Mouse (Mus musculus) forebrain, embryonic 10.5 days (tissue): ENCODE measurements around the gene Gcgr. TPM values are rescaled to one million over a fixed set of nuclear protein-coding genes. Genes with fewer than 3 reads are reported as not detected.
A peak's percentile ranks its signal among the peaks of the same experiment; 100 is the strongest.

Experiments
- DNase-seq: peaks from one replicate; pipeline ENCODE4 v3.0.0-alpha.2; 2017; ENCODE audit warnings: low spot score; ENCODE audit errors: extremely low spot score
- H3K27ac ChIP-seq: fragments of 300-500 bp; sonication (generic); 2 replicates; pipeline ENCODE4 v1.5.1; 2016; ENCODE audit warnings: mild to moderate bottlenecking
- H3K27me3 ChIP-seq: fragments of 300-500 bp; sonication (generic); 2 replicates; pipeline ENCODE4 v1.6.1; 2016; ENCODE audit warnings: mild to moderate bottlenecking; ENCODE audit not compliant: poor library complexity, severe bottlenecking
- H3K36me3 ChIP-seq: fragments of 300-500 bp; sonication (generic); replicated peaks from 2 replicates; pipeline ENCODE4 v1.6.1; 2016; ENCODE audit warnings: mild to moderate bottlenecking, moderate library complexity
- H3K4me1 ChIP-seq: fragments of 300-500 bp; sonication (generic); 2 replicates; pipeline ENCODE4 v1.6.1; 2016
- H3K4me3 ChIP-seq: fragments of 300-500 bp; sonication (generic); 2 replicates; pipeline ENCODE4 v1.5.1; 2016; ENCODE audit warnings: mild to moderate bottlenecking, moderate library complexity
- H3K9me3 ChIP-seq: fragments of 300-500 bp; sonication (generic); 2 replicates; pipeline ENCODE4 v1.6.1; 2016; ENCODE audit warnings: mild to moderate bottlenecking, moderate library complexity
- WGBS: fragments of 180-500 bp; shearing (Covaris S2); methylation state at CpG from one replicate; pipeline ENCODE4 v1.1.7; 2016; 5-methylcytosine and 5-hydroxymethylcytosine counted together
- polyA plus RNA-seq: library from polyadenylated mRNA; unstranded; fragments of >200 nt; fragmentation: Nextera tagmentation; extraction: Ambion mirVana; gene quantifications from 2 replicates; pipeline ENCODE4 v1.2.1, GENCODE M21; 2016

Gene Gcgr
- polyA plus RNA-seq, 1 experiment from 2014 or later = 0.16 TPM

DNA sequence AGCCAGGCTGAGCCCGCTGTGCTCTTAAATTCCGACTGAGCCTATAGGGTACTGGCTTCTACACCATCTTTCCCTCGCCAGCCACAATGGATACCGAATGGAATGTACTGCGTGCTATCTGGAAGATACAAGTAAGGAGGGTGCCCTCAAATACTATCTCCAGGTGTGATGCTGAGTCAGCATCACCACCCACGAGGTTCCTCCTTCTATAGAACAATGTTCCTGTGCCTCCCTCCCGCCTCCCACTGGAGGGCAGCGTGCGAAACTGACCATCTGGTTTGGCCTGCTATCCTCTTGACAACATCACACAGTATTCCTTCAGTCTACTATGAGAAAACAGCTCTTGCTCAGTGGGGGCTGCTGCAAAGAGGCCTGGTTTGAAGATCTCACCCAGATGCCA is 34.6 kb downstream of the Gcgr start:
- H3K4me1 ChIP-seq = no peaks in the 10 kb centered on the region
- no peaks in the 10 kb centered on the region for H3K9me3 ChIP-seq
- peaks cover 99% of the 10 kb centered on the region for H3K36me3 ChIP-seq
- no peaks in the 10 kb centered on the region for H3K27me3 ChIP-seq
- no peak for DNase-seq
- 90% methylated on average over 9 of the region's 9 CpGs for WGBS
- no peak overlapping the region for H3K27ac ChIP-seq
- H3K4me3 ChIP-seq = no peak overlapping the region

DNA sequence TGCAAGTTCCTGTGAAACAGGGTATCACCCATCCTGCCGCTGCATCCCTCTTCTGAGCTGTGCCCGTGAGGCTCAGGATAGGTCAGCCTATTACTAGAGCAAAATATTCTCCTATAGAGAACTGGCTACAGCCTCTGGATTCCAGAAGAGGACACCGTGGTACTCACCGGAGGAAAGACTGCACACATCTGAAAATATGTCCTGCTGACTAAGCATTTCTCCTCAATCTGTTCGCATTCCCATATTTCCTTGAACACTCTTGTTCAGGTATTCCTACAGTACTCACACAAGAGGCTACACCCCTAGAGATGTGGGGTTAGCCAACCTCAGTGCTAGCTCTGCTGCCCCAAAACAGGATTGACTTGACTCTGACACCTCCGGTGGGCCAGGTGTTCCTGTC is 37.8 kb downstream of the Gcgr start:
- Histone ChIP-seq H3K27me3 (no peaks in the 10 kb centered on the region), H3K36me3 (peaks cover 82% of the 10 kb centered on the region), H3K4me3 (no peak overlapping the region), H3K27ac (no peak overlapping the region), H3K4me1 (peaks cover 17% of the 10 kb centered on the region), H3K9me3 (no peaks in the 10 kb centered on the region)
- 96% methylated on average over 6 of the region's 6 CpGs for WGBS
- no peak for DNase-seq

DNA sequence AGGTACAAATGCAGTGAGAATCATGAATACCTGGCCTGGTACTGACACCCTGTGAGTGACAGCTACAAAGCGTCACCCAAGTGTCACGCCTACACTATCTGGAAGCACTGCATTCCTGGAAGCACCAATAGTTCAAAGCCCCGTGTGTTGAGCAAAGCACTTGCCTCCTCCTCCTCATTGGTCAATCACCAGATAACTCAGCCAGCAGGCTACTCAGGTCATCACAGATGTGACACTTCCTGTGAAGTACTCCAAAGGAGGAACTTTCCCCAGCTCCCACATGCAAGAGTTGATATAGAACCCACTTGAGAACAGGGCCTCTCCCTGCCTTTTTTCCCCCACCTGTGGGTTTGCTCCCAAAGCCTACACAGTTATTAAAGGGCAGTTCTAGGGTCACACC is 40.6 kb downstream of the Gcgr start:
- WGBS = 88% methylated on average over 3 of the region's 3 CpGs
- Histone ChIP-seq H3K36me3 (peaks cover 55% of the 10 kb centered on the region), H3K27me3 (no peaks in the 10 kb centered on the region), H3K27ac (no peak overlapping the region), H3K4me1 (peaks cover 30% of the 10 kb centered on the region), H3K4me3 (peak overlapping the region; percentile 95), H3K9me3 (no peaks in the 10 kb centered on the region)
- DNase-seq = no peak

DNA sequence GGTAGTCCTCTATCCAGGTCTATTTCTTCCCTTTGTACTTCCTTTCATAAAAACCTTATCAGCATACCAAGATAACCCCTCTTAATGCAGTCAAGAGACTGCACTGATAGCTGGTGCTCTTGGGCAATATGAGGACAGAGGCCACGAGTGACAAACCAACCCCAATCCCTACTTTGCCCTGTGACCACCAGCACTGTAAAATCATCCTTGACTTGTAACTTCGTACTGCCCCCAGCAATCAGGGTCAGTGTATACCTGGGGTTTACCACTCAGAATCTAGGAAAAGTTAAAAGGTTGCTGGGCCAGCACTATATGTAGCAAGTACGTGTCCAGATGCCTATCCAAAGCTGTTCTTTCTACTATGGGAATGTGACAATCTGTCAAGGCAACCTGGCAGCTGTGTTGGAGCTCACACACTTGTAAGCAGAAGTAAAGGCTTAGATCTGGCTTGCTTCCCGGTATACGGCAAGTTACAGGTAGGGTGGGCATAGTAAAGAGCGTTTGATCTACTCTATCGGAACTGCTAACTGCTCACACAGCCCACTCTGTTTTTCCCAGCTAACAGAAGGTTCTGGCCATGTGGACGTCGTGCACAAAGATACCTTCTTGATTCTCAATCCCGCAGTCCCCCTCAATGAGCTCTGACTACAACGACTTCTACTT is 41.4 kb downstream of the Gcgr start:
- H3K4me3 ChIP-seq = peak overlapping the region; percentile 95
- WGBS = 20% methylated on average over 11 of the region's 11 CpGs
- peak overlapping the region; percentile 95 for H3K27ac ChIP-seq
- no peaks in the 10 kb centered on the region for H3K9me3 ChIP-seq
- H3K36me3 ChIP-seq = peaks cover 54% of the 10 kb centered on the region
- H3K27me3 ChIP-seq = no peaks in the 10 kb centered on the region
- no peak for DNase-seq
- H3K4me1 ChIP-seq = peaks cover 30% of the 10 kb centered on the region

DNA sequence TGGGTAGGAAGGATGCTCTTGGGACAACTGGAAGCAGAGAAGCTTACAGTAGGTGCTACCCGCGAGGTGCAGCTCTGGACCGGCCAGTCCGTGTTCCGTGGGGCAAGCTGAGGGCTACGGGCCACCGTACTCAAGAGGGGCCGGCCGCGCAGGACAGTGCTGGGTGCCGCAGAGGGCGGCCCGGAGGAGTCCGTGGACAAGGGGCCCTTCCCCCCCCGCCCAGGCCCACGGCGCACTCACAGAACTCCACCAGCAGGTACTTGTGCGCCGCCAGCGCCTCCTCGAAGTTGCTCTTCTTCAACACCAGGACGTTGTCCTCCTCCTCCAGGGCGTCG is 41.9 kb downstream of the Gcgr start:
- DNase-seq = no peak

DNA sequence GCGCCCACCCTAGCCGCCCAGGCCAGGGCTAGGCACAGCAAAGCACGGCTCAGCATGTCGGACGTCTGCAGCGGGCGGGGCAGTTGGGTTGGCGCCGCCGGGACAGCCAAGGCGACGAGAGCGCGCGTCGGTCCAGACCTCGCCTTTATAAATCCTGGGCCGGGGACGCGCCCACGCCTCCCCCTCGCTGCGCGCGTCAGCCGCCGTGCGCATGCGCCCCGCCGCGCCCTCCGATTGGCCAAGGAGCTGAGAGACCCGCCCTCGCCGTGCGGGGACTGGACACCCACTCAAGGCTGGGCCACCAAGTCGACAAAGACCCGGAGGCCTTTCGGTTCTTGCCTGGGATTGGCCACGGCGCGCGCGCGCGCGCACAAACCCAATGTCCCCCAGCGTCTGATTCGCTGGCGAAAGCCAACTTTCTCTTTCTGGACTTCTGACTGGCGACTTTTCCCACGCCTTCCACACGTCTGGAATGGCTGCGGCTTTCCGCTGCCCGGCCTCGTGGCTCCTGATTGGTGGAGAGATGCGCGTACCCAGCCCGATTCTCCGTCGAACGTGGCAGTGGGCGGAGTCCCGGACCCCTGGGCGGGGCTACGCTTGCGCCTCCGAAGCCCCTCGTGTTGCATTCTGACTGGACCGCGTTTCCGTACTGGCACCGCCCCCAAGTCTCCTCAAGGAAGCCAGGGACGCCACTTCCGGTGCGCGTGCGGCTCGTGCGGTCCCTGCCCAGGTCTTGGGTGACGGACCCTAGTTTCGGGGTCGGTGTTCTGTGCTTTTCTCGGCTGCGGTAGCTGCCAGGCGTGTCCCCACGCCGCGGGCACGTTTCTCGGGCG is 42.5 kb downstream of the Gcgr start, which contains the start of gene P4hb:
P4hb (minus strand) TSS at position 502 of the 833 bp plus-strand sequence.
- H3K27ac ChIP-seq = peak within 1 kb of the TSS; percentile 95
- DNase-seq = peak; percentile 99
- peak within 1 kb of the TSS; percentile 95 for H3K4me3 ChIP-seq
- under 1% methylated on average over 94 of the region's 94 CpGs for WGBS
- H3K27me3 ChIP-seq = no peaks in the 10 kb centered on the region
- no peaks in the 10 kb centered on the region for H3K9me3 ChIP-seq
- H3K4me1 ChIP-seq = peaks cover 32% of the 10 kb centered on the region
- peaks cover 54% of the 10 kb centered on the region for H3K36me3 ChIP-seq

More for the DNA sequence above, 41.9 kb downstream of the Gcgr start:
- under 1% methylated on average over 24 of the region's 24 CpGs for WGBS
- Histone ChIP-seq H3K4me1 (peaks cover 30% of the 10 kb centered on the region), H3K9me3 (no peaks in the 10 kb centered on the region), H3K36me3 (peaks cover 54% of the 10 kb centered on the region), H3K27me3 (no peaks in the 10 kb centered on the region), H3K27ac (peak overlapping the region; percentile 95), H3K4me3 (peak overlapping the region; percentile 95)

DNA sequence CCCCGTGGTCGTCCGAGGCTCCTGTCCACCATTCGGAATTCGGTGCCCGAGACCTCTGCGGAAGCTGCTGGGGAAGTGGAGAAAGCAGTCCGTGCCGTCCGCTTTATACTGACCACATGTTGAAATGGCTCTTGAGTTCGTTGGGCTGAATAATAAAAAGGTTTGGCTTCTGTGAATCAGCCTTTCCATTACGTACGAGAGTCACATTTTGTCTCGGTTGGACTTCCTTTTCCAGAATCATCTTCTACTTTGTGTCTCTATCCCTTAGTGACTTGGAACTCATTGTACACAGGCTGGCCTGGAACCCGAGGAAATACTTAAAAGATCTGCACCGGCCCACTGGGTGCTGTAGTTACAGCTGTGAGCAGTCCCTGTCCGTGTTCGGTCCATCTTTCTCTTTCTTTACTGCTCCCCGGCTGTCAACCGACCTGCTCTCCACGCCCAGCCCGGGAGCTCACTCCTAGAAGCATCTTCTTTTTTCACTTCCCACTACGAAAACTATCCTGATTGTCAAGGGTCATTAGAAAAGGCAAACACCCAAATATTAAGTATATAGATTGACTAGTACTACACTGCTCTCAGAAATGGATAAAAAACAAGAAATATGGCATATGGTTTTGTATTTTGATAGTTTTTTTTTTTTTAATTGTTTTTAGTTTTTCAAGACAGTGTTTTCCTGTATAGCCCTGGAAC is 43.2 kb downstream of the Gcgr start:
- no peak for DNase-seq
- no peaks in the 10 kb centered on the region for H3K9me3 ChIP-seq
- WGBS = 1% methylated on average over 23 of the region's 23 CpGs

DNA sequence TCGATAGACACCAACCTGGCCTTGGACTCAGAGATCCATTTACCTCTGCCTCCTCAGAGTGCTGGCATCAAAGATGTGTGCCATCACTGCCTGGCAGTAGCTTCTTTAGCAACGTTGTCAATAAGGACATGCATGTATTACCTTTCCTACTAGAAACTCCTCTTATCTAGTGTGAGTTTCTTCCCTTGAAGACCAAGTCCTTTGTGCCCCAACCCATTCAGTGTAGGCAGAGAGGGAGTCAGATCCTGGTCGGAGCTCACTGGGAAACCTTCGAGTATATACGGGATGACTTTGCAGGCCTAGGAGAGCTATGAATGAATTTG is 43.7 kb downstream of the Gcgr start:
- Histone ChIP-seq H3K27me3 (no peaks in the 10 kb centered on the region), H3K27ac (peak overlapping the region; percentile 95), H3K36me3 (peaks cover 55% of the 10 kb centered on the region), H3K9me3 (no peaks in the 10 kb centered on the region), H3K4me3 (peak overlapping the region; percentile 95), H3K4me1 (peaks cover 45% of the 10 kb centered on the region)
- DNase-seq = no peak
- 59% methylated on average over 5 of the region's 5 CpGs for WGBS

More for the DNA sequence above, 43.2 kb downstream of the Gcgr start:
- Histone ChIP-seq H3K4me3 (peak overlapping the region; percentile 95), H3K27me3 (no peaks in the 10 kb centered on the region), H3K27ac (peak overlapping the region; percentile 95), H3K4me1 (peaks cover 40% of the 10 kb centered on the region), H3K36me3 (peaks cover 54% of the 10 kb centered on the region)

DNA sequence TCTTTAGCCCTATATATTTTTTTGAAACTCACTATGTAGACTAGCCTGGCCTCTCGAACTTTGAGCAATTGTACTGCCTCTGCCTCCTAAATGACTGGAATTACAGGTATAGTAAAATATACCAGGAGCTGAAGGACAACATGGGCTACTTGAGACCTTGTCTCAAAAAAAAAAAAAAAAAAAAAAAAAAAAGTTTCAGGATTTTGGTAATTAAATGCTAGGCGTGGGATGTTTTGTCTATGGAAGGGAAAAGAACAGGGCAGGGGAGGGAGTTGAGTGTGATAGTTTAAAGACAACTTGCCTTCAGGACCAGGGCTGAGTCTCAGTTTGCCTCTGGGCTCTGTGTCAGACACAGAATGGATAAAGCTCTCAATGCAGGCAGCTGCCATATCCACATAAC is 44.5 kb downstream of the Gcgr start:
- 77% methylated on average over 2 of the region's 2 CpGs for WGBS
- Histone ChIP-seq H3K4me3 (peak overlapping the region; percentile 95), H3K9me3 (no peaks in the 10 kb centered on the region), H3K36me3 (peaks cover 55% of the 10 kb centered on the region), H3K27ac (0 out of 2 replicates have a peak overlapping the region, but pooled peaks have one; percentile 95), H3K4me1 (peaks cover 53% of the 10 kb centered on the region), H3K27me3 (no peaks in the 10 kb centered on the region)
- no peak for DNase-seq

DNA sequence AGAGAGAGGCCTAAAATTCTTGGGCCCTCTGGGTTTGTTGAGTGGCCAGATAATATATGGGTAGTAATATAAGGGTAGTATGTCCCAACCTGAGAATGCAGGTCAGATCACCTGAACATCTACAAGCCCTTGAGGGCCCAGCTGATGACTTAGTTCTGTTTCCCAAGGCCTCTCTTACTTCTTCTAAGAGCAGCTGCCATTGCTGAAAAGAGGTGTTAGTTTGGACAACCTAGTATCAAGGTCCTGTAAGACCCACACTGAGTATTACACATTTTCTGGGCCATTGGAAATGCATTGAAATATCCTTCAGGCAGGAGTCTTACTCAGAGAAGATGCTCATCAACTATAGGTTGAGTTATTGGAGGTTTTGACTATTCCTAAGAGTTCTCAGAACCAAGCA is 45.4 kb downstream of the Gcgr start:
- no peak for DNase-seq
- Histone ChIP-seq H3K4me1 (peaks cover 55% of the 10 kb centered on the region), H3K27ac (no peak overlapping the region), H3K27me3 (no peaks in the 10 kb centered on the region), H3K36me3 (peaks cover 50% of the 10 kb centered on the region), H3K4me3 (no peak overlapping the region), H3K9me3 (no peaks in the 10 kb centered on the region)

DNA sequence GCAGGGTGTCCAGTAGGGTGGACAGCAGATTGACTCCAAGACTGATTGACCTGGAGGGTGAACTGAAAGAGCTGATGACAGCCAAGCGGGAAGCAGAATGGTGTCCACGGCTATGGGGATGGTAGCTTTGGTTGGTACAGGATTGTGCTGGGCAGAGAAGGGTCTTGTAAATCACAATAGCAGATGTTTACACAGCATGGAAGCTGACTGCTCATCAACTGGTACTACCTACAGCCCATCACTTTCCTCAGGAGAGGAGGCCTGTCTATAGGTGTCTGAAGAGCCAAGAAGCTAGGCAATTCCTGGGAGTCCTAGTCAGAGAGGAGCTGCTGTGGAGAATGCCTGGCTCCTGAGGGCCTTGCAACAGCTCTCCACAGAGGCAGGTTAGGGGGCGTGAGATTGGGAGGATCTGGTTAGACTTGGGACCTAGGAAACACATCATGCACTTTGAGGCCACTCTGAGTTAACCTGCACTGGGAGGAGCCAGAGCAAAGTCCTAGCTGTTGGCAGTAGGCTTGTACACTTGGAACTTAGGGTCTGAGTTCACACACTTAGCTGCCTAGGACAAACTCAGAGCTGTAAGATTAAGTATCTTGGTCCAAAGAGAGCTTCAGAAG is 46.0 kb downstream of the Gcgr start:
- 90% methylated on average over 3 of the region's 3 CpGs for WGBS
- H3K9me3 ChIP-seq = no peaks in the 10 kb centered on the region
- no peak for DNase-seq

DNA sequence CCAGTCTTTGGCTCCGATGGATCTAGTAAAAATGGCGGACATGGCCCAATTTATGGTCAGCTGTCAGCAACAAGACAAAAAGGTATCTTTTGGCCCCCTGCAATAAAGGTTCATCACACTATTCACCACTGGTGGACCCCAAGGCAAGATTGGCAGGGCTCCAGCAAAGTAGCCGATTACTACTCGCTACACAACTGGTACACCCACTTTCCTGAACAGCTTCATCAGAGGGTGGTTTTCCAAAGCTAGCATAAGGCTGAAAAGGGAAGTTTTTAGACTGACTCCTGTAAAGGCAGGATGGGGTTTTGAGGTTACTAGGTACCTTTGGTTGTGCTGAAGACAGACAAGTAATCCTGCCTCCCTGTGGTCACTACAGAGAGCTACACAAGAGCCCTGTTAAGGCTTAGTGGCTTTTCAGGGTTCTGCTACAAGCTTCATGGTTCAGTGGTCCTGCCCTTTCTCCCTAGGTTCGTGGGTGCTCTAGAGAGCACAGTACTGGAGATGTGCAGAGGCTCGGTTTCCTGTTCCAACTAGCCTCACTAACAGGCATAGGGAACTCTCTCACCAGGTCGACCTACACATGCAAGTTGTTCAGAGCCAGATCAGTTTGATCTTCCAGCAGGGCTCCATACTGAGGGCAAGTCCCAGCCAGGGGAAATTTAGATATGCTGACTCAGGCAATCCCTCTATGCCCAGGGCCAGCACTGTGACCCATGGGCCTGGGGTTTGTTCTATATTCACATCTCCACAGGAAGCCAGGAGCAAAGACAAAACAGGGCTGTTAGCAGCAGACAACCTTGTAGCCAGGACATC is 46.9 kb downstream of the Gcgr start:
- 84% methylated on average over 7 of the region's 7 CpGs for WGBS
- Histone ChIP-seq H3K36me3 (peaks cover 44% of the 10 kb centered on the region), H3K9me3 (no peaks in the 10 kb centered on the region), H3K4me3 (peak overlapping the region; percentile 5; the same call in 1 of the 2 replicates), H3K27me3 (no peaks in the 10 kb centered on the region), H3K4me1 (peaks cover 52% of the 10 kb centered on the region), H3K27ac (no peak overlapping the region)
- DNase-seq = no peak

More for the DNA sequence above, 46.0 kb downstream of the Gcgr start:
- no peaks in the 10 kb centered on the region for H3K27me3 ChIP-seq
- H3K36me3 ChIP-seq = peaks cover 45% of the 10 kb centered on the region
- H3K4me1 ChIP-seq = peaks cover 50% of the 10 kb centered on the region
- H3K4me3 ChIP-seq = peak overlapping the region; percentile 19; the same call in 1 of the 2 replicates
- no peak overlapping the region for H3K27ac ChIP-seq
